Mouse (Mus musculus) bone marrow, adult 2 months (tissue): ENCODE data around the gene Smc4.

Experiments
- CTCF ChIP-seq: fragments of 200-500 bp; IDR thresholded peaks from 2 replicates; pipeline ENCODE4 v1.5.1; 2011; ENCODE audit warnings: low read length, control low read depth; ENCODE audit not compliant: control insufficient read depth, insufficient read depth
- POLR2A ChIP-seq: fragments of 200-500 bp; IDR thresholded peaks from 2 replicates; pipeline ENCODE4 v1.6.1; 2011; ENCODE audit warnings: low read depth, mild to moderate bottlenecking, control low read depth, low read length, borderline replicate concordance; ENCODE audit not compliant: control insufficient read depth

GRCm38 (mm10) chr3:69045400-69045703, 40.8 kb downstream of the Smc4 start:
- TF ChIP-seq CTCF (no peak), POLR2A (no peak)
